Mouse (Mus musculus) left cerebral cortex, adult 9 months (tissue): ENCODE measurements around the gene Zbtb42.
A peak's percentile ranks its signal among the peaks of the same experiment; 100 is the strongest.

Experiments
- DNase-seq, 2 experiments: peaks; one replicate each; pipeline ENCODE4 v3.0.0; 2022; ENCODE audit warnings: low spot score in 2 of 2

Zbtb42 gene

DNA sequence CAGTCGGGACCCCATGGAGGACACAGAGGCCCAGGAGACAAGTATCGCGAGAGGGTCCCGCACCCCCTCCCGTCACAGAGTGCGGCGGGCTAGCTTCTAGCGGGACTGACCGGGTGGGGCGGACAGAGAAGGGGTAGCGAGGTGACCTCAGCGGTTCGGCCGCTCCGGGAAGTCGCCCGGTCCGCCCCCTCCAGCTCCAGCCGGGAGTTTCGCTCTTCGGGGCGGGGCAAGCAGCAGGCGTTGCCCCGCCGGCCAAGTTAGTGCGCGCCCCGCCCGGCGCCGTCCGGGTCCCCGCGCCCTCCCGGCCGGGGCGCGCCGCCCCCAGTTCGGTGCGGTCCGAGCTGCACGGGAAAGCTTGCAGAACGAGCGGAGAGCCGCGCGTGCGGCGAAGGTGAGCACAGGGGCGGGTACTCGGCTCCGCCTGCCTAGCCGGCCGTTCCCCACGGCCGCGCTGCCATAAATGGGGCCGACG, at the start of gene Zbtb42:
Gene Zbtb42 (plus strand): TSS at position 274 of the 472 bp plus-strand sequence.
- DNase-seq: no peak

DNA sequence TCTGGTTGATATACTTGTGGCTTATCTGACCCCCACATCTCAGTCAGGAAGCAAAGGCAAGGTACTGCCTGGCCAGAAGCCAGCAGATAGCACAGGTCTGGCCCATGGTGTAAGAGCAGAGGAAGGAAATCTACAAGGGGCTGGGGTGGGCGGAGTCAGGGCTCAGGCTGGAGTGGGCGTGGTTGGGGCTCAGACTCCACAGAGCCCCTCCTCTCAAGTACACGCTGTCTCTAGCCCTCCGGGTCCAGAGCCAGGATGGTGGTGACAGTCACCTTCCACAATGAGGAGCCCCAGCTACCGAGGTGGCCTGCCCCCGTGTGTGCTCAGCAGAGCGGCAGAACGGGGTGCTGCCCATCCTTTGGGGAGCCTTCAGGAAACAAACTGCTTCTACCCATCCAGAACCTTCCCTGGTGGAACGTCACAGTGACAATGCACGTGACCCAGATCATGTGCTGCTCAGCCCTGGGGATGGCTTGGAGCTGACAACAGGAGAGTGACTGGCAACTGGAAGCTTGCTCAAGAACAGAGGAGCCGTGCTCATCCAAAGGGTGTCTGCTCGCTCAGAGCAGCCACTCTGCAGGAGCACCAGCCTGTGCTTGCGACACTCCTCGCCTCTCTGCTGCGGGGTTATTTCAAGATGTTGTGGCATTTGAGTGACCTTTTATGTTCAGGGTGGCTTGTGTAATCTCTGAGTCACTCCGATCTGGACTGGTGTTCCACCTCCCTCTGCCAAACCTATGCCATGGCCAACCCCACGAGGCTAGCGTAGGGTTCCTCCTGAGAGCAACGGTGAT, 49.5 kb upstream of the Zbtb42 start:
- peak in 1 of 2 experiments; percentile 69 for DNase-seq

GRCm38 (mm10) chr12:112630029-112630428, 48.6 kb upstream of the Zbtb42 start:
- no peak for DNase-seq

- no peak for DNase-seq
These were observed 47.8 kb upstream of the Zbtb42 start for GRCm38 (mm10) chr12:112630796-112631195.

DNA sequence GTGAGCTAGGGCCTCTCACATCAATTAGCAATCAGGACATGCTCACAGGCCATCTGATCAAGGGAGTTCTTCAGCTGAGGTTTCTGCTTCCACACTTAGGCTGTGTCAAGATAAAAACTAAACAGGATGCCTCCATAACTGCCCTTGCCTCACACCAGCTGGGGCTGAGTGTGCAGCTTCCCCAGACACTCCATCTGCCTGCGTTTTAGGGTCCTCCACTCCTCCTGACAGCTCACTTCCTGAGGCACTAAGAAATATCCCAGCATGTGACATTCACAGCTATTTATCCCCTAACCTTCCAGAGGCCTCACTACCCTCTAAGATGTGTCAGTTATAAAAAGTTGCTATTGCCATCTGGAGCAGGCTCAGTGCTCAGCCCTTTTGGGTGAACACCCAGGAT, 47.2 kb upstream of the Zbtb42 start:
- no peak for DNase-seq

GRCm38 (mm10) chr12:112632084-112632777, 46.4 kb upstream of the Zbtb42 start:
- DNase-seq: no peak

DNA sequence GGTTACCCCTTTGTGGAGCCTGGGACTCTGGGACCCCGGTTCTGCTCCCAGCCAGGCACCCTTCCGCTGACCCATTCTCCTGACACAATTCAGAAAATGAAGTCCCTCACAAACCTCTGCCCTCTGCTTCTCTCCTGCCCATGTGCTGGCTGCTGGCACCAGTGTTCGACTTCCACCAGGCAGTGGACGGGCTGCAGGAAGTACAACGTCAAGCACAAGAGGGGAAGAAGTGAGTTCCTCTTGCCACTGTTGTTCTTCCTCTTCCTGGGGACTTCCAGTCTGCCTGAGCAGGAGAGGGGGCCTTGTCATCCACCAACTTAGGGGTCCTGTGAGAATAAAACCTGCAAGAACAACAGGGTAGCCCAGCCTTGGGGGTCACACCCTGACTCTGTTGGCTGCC, 45.7 kb upstream of the Zbtb42 start:
- DNase-seq: no peak

DNA sequence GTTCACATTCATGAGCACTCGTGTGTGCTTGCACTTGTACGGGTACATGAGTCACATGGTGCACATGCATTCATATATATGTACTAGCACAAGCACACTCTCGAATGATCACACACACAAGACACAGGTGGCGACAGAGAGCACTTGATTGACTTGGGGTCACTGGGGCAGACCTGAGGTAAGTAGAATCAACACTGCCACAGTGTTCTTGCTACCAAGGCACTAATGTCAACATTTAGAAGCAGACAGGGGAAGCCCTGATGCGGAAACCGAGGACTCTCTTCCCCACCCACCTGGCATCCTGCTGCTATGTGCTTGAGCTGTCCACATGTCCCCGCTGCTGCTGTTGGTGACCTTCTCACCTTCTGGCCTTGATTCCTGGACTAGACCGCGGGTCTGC, 44.9 kb upstream of the Zbtb42 start:
- no peak for DNase-seq

GRCm38 (mm10) chr12:112639526-112639925, 39.1 kb upstream of the Zbtb42 start:
- no peak for DNase-seq

DNA sequence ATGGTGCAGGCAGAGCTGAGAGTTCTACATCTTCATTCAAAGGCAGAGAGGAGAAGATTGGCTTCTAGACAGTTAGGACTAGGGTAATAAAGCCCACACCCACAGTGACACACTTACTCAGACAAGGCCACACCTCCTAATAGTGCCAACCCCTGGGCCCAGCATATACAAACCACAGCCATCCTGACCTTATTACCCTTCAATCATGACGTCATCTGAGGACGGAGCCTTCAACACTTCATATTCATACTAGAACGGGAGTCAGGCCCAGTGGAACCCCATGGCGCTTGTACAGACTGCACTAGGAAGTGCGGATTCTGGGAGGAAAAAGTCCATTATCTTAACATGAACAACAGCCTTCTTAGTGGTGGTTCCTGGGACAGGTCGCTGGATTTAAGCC, 35.5 kb upstream of the Zbtb42 start:
- no peak for DNase-seq

GRCm38 (mm10) chr12:112644180-112644854, 34.3 kb upstream of the Zbtb42 start, which contains the start of gene Siva1:
Gene Siva1, plus strand, starts transcription at chr12:112644679.
- DNase-seq: peak; percentile 96 to 98

- no peak for DNase-seq
These were observed 33.6 kb upstream of the Zbtb42 start for GRCm38 (mm10) chr12:112644855-112645506.

DNA sequence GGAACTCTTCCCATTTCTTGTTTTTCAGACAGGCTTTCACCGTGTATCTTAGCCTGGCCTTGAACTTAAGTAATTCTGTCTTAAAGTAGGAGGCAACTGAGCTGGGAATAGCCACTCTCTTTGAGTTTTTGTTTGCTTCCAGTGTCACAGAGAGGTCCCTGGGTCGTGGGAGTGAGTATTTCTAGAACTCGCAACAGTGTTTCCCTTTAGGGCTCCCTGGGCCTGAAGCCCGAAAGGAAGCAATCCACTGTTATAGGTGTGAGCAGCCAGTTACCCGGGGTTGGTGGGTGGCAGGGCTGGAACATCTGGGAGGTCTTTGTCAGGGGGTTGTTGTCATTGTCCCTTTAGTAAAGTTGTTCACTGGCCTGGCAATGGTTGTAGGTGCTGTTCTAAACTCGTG, 32.5 kb upstream of the Zbtb42 start:
- DNase-seq: no peak

DNA sequence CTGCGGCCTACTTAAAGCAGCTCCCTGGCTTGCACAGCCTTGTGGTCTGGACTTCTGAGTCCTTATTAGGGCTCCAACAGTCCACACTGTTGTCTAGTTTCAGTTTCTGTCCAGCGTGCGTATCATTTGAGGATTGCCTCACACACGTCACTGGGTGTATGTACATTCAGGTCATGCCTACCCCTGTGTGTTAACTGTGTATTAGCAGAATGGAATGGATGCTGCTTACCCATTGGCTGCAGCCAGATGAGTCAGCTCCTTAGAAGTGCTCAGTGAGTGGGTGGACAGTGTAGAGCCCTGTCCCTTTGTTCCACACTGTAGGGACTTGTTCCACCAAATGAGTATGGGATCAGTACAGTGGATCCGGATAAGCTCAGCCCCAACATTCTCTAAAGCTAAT, 30.5 kb upstream of the Zbtb42 start:
- no peak for DNase-seq

GRCm38 (mm10) chr12:112651778-112652439, 26.7 kb upstream of the Zbtb42 start:
- no peak for DNase-seq

DNA sequence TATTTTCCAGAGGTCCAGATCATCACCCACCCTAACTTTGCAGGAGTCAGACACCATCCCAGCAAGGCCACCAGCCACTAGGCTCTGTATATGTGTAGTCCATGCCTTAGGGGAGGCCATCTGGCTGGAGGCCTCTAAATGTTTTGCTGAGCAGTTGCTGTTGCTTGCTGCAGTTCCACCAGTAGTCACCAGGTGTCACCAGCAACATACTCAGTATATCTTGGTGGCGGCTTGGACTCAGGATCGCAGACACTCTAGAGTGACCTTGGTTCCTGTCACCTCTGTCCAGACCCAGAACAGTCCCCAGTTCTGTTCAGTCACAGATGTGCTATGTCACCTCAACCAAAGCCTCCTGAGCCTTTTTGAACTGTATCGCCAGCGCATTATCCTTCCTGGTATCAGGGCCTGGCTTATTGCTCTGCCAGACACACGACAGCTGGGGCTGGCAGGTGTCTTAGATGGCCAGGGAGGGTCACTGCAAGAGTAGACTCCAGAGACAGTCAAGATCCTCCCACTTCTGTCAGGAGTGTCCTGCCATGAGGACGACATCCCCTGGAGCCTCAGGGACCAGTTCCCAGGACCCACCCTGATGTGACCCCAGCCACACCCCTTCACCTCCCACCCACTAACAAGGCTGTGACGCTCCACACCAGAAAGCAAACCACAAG, 25.3 kb upstream of the Zbtb42 start:
- peak in 1 of 2 experiments; percentile 91 for DNase-seq

GRCm38 (mm10) chr12:112654076-112654475, 24.6 kb upstream of the Zbtb42 start:
- no peak for DNase-seq

DNA sequence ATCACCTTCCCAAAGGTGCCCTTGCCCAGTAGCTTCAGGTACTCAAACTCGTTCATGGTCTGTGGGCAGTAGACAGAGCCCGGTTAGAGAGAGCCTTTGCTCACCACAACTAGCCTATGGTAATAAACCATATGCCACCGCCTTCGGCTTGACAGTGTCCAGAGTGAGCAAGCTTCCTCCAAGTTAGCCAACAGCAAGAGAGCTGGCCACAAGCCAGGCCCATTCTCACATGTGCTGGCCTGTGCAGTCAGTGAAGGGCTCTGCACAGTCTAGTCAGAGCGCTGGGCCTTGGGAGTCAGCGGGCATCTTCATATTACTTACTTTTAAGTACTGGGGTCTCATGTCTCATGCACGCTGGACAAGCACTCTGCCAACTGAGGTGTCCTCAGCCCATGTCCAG, 20.0 kb upstream of the Zbtb42 start:
- peak in 1 of 2 experiments; percentile 48 for DNase-seq

DNA sequence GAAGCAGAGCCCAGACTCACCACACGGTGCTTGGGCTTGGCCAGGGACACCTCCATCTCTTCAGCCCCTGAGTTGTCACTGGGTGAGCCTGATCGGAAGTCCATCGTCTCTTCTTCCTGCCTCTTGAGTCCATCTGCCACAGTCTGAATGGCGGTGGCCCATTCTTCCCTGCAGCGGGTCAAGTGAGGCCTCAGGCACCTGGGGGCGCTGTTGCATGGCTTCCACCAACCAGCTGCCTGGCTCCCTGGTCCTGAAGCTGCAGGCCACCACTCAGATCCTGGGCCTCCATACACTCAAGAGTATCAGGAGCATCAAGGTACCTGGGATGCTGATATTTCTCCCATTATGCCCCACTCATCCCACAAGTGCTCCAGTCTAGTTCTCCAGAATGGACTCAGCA, 19.5 kb upstream of the Zbtb42 start:
- DNase-seq: peak in 1 of 2 experiments; percentile 55

- no peak for DNase-seq
These were observed 17.9 kb upstream of the Zbtb42 start for GRCm38 (mm10) chr12:112660576-112661326.
